Mouse (Mus musculus) liver, embryonic 14.5 days (tissue): ENCODE measurements around the gene Ccdc167.

ENCODE experiments used
- CTCF ChIP-seq: IDR thresholded peaks from 2 replicates; pipeline ENCODE4 v1.5.1; 2016; ENCODE audit warnings: antibody characterized with exemption, low read depth, control low read depth
- EP300 ChIP-seq: IDR thresholded peaks from 2 replicates; pipeline ENCODE4 v1.6.1; 2016; ENCODE audit warnings: antibody characterized with exemption, low read depth

DNA sequence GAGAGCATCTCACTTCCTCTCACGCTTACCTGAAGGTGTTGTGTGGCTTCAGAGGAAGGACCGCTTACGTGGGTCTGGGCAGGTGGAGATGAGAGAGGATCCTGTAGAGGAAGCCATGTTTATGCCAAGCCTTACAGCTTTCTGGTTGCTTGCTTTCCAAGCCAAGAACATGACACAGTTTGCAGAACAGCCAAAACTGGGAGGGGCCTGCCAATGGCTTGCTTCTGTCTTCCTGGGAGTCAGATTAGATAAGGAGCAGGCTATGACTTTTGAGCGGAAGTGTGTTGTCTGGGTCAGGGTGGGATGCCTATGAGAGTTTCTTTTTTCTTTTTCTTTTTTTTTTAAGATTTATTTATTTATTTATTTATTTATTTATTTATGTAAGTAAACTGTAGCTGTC is 79.5 kb downstream of the Ccdc167 start:
- TF ChIP-seq CTCF (no peak), EP300 (no peak)
